Mouse (Mus musculus): ENCODE results near the gene Rab34. TPM values are rescaled to one million over a fixed set of nuclear protein-coding genes. Genes with fewer than 3 reads are reported as not detected.

The Rab34 gene
- total RNA-seq, 2 experiments from 2014 or later = 69.9 to 71.9 TPM

- no peak for DNase-seq (ENCODE audit: low spot score in 2 of 2)
Observed at GRCm38 (mm10) chr11:78211513-78211912, 23.3 kb downstream of the Rab34 start.

GRCm38 (mm10) chr11:78213086-78213817, 25.0 kb downstream of the Rab34 start:
- DNase-seq (ENCODE audit: low spot score in 2 of 2) = no peak

GRCm38 (mm10) chr11:78215709-78216317, 27.6 kb downstream of the Rab34 start:
- no peak for DNase-seq (ENCODE audit: low spot score in 2 of 2)

GRCm38 (mm10) chr11:78223586-78223985, 35.4 kb downstream of the Rab34 start:
- no peak for DNase-seq (ENCODE audit: low spot score in 2 of 2)

- DNase-seq (ENCODE audit: low spot score in 2 of 2) = no peak
Observed at GRCm38 (mm10) chr11:78231518-78231917, 43.3 kb downstream of the Rab34 start.

GRCm38 (mm10) chr11:78240193-78240857, 52.1 kb downstream of the Rab34 start:
- no peak for DNase-seq (ENCODE audit: low spot score in 2 of 2)

Small RNA genes lying within 50 kb of the gene (microRNA-seq; reads per million reads assigned to microRNA genes)
- gene Mir7653 (ENCODE audit: borderline number of aligned reads in 2 of 2) = 0.47 to 1.8 reads per million in 2 experiments

Other genes with a start within 250 kb of the Rab34 start
- gene Phf12, start 205.7 kb upstream of the Rab34 start, total RNA-seq (2021) = 10 to 100 TPM; 42.3 to 51.8 TPM
- gene Dhrs13, start 156.2 kb upstream of the Rab34 start, total RNA-seq (2021) = 10 to 100 TPM in 1 of 2 experiments, 1 to 10 TPM in 1; 8.4 to 10.1 TPM
- 10 to 100 TPM; 86.2 to 86.3 TPM for gene Flot2, start 150.5 kb upstream of the Rab34 start, total RNA-seq (2021)
- 10 to 100 TPM; 27.8 to 31.7 TPM for gene Eral1, start 108.0 kb upstream of the Rab34 start, total RNA-seq (2021)
- gene Fam222b, start 93.8 kb upstream of the Rab34 start, total RNA-seq (2021) = 10 to 100 TPM; 19.3 to 22.1 TPM
- gene Traf4, start 22.8 kb upstream of the Rab34 start, total RNA-seq (2021) = 10 to 100 TPM; 29.9 to 34.1 TPM
- gene Nek8, start 11.8 kb upstream of the Rab34 start, total RNA-seq (2021) = 10 to 100 TPM in 1 of 2 experiments, 1 to 10 TPM in 1; 9.8 to 12.8 TPM
- 10 to 100 TPM; 54.7 to 76.5 TPM for gene Tlcd1, start 11.7 kb upstream of the Rab34 start, total RNA-seq (2021)
- gene Rpl23a, start 4.8 kb upstream of the Rab34 start, total RNA-seq (2021) = 1,000 to 10,000 TPM; 1,582 to 1,912 TPM
- gene Proca1, start 5.0 kb downstream of the Rab34 start, total RNA-seq (2021) = 10 to 100 TPM; 14.6 to 22.9 TPM
- gene Sdf2, start 57.3 kb downstream of the Rab34 start, total RNA-seq (2021) = 100 to 1,000 TPM in 1 of 2 experiments, 10 to 100 TPM in 1; 97.3 to 120 TPM
- 10 to 100 TPM; 71.5 to 85.0 TPM for gene Supt6, start 57.6 kb downstream of the Rab34 start, total RNA-seq (2021)
- 100 to 1,000 TPM; 168 to 185 TPM for gene 2610507B11Rik, start 73.3 kb downstream of the Rab34 start, total RNA-seq (2021)
- under 1 TPM; 0.46 to 0.54 TPM for gene BC030499, start 102.4 kb downstream of the Rab34 start, total RNA-seq (2021)
- 1 to 10 TPM; 1.9 to 4.3 TPM for gene Spag5, start 113.1 kb downstream of the Rab34 start, total RNA-seq (2021)
- gene Aldoc, start 134.5 kb downstream of the Rab34 start, total RNA-seq (2021) = 10 to 100 TPM; 20.8 to 26.9 TPM
- gene Pigs, start 140.0 kb downstream of the Rab34 start, total RNA-seq (2021) = 10 to 100 TPM; 56.2 to 62.4 TPM
- gene Unc119, start 155.1 kb downstream of the Rab34 start, total RNA-seq (2021) = 10 to 100 TPM; 25.8 to 29.0 TPM
- gene Foxn1, start 198.1 kb downstream of the Rab34 start, total RNA-seq (2021) = under 1 TPM; 0.19 to 0.20 TPM
- gene Slc13a2, start 233.8 kb downstream of the Rab34 start, total RNA-seq (2021) = not detected